Mouse (Mus musculus): Measurements from ENCODE around the gene Elovl6.

Gene Elovl6

GRCm38 (mm10) chr3:129640211-129641000 is 108.3 kb downstream of the Elovl6 start:
- in situ Hi-C loops (cut with MboI, MseI), result no loop called here

- in situ Hi-C loops (cut with MboI, MseI), result no loop called here
These were observed 109.5 kb downstream of the Elovl6 start for GRCm38 (mm10) chr3:129641621-129642020.

GRCm38 (mm10) chr3:129645409-129645808 is 113.3 kb downstream of the Elovl6 start:
- in situ Hi-C loops (cut with MboI, MseI), result no loop called here

DNA sequence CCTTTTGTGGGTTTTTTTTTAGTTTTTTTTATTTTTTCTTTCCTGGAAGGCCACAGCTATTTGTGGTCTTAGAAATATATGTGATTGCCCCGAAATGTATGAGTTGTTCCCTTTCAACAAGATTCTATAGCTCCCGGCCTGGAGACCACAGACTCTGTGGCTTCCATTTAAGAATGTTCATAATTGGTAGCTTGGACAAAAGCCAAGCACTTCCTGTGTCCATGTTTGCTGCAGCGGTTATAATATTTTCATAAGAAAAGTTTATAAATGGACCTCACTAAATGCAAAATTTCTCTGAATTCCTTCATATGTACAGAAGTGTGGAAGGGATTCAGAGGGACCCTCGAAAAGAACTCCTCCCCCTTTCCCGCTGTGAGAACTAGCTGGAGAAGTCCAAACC is 114.6 kb downstream of the Elovl6 start:
- in situ Hi-C loops (cut with MboI, MseI), result no loop called here

- in situ Hi-C loops (cut with MboI, MseI), result no loop called here
These were observed 115.2 kb downstream of the Elovl6 start for GRCm38 (mm10) chr3:129647312-129647711.

DNA sequence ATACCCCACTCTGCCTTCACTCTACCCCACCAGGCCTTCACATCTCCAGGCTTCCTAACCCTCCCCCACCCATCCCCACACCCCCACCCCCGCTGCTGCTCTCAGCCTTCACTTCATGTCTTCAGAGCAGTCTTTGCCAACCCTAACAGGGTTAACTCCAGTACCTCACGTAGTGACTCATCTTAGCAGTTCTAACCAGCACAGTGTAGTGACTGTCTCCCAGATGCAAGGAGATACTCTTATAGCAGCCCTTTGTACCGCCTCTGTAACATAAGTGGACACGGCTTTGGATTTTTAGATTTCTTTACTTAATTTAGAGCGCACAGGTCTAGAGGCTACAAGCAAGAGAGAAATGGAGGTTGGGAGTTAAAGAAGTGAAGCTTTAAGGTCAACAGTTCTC is 116.4 kb downstream of the Elovl6 start:
- in situ Hi-C loops (cut with MboI, MseI), result no loop called here

GRCm38 (mm10) chr3:129649586-129650292 is 117.6 kb downstream of the Elovl6 start:
- in situ Hi-C loops (cut with MboI, MseI), result no loop called here

DNA sequence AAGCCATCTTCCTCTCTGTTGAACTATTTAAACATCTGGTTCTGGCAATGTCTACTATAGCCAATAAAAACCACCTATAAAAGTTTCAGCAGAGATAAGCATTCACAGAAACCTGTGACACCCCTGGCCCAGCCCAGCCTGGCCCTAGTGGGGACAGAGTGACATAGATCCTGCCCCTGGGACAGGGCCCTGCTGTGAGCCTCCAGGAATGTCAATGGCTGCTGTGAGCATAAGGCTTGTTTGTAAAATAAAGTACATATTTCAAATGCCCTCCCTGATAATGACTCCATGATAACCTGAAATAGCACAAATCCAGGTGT is 118.1 kb downstream of the Elovl6 start:
- in situ Hi-C loops (cut with MboI, MseI), result no loop called here

DNA sequence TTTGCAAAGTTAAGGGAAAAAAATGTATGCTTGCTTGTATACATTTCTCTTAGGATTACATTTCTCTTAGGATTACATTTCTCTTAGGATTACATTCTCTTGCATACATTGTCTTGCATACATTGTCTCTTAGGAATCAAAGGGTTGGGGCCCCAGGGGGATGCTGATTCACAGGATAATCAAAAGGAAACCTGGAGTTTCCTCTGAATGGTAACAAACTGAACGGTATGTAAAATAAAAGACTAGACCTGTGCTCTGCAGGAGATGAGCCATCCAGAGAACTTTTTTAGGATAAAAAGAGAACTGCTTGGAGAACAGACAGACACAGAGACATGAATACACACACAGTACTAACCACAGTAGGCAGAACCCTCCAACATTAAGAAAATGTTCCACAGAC is 118.8 kb downstream of the Elovl6 start:
- in situ Hi-C loops (cut with MboI, MseI), result no loop called here

DNA sequence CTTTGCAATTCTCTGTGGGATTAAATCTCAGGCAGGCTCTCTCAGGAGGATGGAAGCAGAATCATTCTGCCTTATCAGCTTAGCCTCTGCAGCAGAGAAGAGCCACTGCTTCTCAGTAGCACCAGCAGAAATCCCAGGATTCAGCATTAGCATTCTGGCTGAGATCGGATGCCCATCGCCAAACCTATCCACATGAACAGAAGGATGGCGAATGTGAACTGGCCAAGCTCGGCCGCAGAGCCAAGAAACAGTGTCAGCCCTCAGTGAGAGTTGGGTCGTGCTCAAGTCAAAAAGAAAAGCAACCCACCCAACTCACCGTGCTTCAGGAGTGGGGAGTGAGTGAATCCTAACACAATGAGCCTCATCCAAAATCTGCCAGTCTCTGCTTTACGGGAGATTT is 119.6 kb downstream of the Elovl6 start:
- in situ Hi-C loops (cut with MboI, MseI), result no loop called here

DNA sequence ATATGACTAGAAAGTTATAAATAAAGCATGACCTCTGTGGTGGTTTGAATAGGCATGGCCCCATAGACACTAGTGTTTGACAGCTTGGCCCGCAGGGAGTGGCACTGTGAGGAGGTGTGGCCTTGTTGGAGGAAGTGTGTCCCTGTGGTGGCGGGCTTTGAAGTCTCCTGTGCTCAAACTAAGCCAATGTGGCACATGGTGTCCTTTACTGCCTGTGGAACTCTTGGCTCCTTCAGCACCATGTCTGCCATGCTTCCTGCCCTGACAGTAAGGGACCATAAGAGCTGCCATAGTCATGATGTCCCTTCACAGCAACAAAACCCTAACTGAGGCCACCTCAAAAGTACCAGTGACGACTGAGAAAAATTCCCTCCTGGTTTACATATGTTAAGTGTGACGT is 120.3 kb downstream of the Elovl6 start:
- in situ Hi-C loops (cut with MboI, MseI), result no loop called here

GRCm38 (mm10) chr3:129656540-129656939 is 124.4 kb downstream of the Elovl6 start:
- in situ Hi-C loops (cut with MboI, MseI), result no loop called here

- in situ Hi-C loops (cut with MboI, MseI), result no loop called here
These were observed 125.1 kb downstream of the Elovl6 start for GRCm38 (mm10) chr3:129657222-129657621.

DNA sequence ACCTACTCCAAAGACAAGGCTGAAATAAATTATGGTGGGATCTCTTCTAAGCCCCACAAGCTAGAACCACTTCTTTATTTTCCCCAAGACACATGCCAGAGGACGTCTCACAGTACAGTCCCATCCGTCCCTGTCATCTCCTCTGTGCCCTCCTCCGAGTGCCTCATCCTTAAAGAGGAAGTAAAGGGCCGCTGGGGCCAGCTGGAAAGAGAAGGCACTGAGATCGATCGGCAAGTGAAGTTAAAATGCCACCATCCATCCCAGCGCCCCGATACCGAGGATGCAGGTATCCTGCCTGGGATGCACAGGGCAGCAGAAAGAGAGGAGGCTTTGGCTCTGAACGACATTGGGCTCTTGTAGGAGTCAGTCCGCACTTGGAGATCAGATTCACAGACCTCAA is 125.6 kb downstream of the Elovl6 start:
- in situ Hi-C loops (cut with MboI, MseI), result no loop called here

DNA sequence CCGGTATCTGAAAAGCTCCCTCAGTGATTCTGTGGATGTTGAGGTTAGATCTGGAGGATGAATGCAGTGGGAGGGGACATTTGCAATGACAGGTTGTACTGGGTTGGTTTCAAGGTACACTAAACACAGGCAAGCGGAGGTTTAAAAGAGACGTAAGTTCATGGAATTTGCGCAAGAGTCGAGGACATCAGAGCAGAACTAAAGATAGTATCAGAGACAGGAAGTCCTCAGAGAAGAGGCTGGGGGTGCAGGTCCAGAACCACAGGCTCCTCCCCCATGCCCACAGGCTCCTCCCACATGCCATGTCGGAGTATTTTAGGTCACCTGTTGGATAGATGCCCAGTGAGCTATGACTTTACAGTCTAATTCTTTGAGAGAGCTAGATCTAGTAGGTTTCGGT is 126.6 kb downstream of the Elovl6 start:
- in situ Hi-C loops (cut with MboI, MseI), result no loop called here

GRCm38 (mm10) chr3:129663906-129664305 is 131.8 kb downstream of the Elovl6 start:
- in situ Hi-C loops (cut with MboI, MseI), result no loop called here

DNA sequence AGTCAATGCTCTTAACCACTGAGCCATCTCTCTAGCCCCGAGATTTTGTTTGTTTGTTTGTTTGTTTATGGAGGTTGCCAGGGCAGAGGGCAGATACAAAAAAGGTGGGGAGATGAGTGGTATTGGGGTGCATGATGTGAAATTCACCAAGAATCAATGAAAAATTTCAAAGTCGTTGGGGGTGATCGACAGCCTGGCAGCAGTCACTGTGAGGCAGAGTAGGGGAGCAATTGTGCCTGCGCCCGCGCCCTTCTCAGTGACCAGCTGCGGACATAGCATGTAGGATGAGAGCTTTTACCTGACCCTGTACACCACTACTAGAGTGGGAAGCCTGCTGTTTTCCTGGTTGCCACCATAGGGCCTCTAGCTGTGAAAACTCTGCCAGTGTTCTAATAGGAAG is 143.8 kb downstream of the Elovl6 start:
- in situ Hi-C loops (cut with MboI, MseI), result no loop called here

- in situ Hi-C loops (cut with MboI, MseI), result loop anchor here (10.0 kb wide), 2 partner anchors 165 to 255 kb away; no protein-coding TSS in a partner anchor
These were observed 148.1 kb downstream of the Elovl6 start for GRCm38 (mm10) chr3:129680258-129680657.

DNA sequence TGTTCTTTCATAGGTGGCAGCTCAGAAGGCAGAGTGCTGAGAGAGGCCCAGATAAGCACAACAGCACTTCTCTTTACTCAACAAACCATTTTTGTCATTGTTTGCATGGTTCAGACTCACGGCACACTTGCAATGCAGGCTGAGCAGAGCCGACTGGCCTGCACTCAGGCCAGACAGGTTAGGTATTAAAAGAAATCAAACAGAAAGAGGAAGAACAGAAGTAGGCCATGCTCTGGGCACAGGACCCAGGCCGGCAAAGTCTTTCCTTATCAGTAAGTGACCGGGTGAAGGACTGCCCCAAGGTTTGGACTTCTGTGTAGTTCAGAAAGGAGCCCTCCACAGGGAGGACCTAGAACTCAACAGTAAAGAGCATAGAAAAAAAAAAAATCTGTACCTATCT is 149.7 kb downstream of the Elovl6 start:
- in situ Hi-C loops (cut with MboI, MseI), result loop anchor here (10.0 kb wide), 2 partner anchors 167 to 257 kb away; no protein-coding TSS in a partner anchor

DNA sequence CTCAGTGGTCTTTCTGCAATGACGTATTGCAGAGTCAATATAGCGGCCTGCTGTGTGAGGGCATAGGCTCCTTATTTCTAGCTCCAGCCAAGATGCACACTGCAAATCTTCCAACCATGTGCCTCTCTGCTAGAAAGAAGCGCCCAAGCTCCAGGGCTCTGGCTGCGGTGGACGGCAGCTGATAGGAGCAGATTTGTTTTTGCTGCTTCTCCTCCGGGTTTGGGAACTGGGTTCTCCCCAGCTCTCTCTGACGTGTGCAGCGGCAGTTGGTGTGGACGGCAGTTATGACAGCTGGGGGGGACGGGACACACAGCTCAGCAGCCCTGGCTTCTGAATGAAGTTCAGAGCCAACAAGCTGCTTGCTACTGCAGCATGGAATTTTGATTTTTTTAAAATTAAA is 150.2 kb downstream of the Elovl6 start:
- in situ Hi-C loops (cut with MboI, MseI), result loop anchor here (10.0 kb wide), 2 partner anchors 168 to 258 kb away; no protein-coding TSS in a partner anchor

DNA sequence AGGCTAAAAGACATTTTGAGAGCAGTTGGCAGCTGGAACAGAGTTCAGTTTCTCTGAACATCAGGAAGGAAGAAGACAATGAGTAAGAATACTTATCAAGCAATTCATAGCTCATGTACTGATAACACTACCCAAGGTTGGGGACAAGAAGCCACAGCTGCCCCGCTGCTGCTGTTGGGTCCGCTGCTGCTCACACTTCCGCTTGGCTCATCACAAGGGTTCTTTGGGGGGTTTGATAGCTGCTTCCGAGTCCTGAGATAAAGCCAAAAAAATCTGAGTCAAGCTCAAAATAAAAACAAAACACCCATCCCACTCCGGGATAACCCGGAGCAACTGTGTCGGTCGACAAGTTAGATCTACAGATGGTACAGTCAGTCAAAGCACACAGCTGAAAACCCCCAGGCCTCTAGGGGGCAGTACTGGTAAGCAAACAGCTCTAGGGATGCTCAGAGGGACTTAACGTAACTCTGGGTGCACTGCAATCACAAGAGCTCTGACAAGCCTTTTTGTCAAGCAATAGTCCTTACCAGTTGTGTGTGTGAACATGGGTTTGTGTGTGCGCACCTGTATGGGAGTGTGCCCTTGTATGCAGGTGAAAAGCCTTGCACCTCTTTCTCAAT is 151.0 kb downstream of the Elovl6 start:
- in situ Hi-C loops (cut with MboI, MseI), result loop anchor here (10.0 kb wide), 2 partner anchors 168 to 258 kb away; no protein-coding TSS in a partner anchor

DNA sequence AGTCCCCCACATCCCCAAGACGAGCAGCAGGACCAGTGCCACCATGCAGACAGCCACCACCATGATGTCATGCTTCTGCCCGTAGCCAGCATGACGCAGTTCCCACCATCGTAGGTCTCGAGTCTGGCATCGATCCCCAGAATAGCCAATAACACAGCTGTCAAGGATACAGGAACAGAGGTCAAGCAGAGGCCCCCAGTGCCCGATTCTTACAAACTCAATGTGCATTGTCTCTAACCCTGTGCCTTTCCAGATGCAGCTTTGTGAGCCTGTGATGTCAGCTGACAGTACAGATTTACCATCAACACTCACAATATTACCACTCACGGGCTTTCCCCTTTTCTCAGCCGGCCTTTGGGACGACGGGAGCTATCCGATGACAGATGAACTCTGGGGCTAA is 154.0 kb downstream of the Elovl6 start:
- in situ Hi-C loops (cut with MboI, MseI), result loop anchor here (5.0 to 10.0 kb wide), 3 partner anchors 171 to 379 kb away; no protein-coding TSS in a partner anchor
